Mouse (Mus musculus): Measurements from ENCODE around the gene Ang2. TPM values are rescaled to one million over a fixed set of nuclear protein-coding genes. Genes with fewer than 3 reads are reported as not detected.
A peak's percentile ranks its signal among the peaks of the same experiment; 100 is the strongest.
"Not testable (repeated sequence)": the region's sequence is repeated elsewhere in the genome, so short reads cannot be mapped to it uniquely, and the experiment has no call there.

Ang2 gene
- polyA plus RNA-seq, 1 experiment from 2014 or later = not detected

DNA sequence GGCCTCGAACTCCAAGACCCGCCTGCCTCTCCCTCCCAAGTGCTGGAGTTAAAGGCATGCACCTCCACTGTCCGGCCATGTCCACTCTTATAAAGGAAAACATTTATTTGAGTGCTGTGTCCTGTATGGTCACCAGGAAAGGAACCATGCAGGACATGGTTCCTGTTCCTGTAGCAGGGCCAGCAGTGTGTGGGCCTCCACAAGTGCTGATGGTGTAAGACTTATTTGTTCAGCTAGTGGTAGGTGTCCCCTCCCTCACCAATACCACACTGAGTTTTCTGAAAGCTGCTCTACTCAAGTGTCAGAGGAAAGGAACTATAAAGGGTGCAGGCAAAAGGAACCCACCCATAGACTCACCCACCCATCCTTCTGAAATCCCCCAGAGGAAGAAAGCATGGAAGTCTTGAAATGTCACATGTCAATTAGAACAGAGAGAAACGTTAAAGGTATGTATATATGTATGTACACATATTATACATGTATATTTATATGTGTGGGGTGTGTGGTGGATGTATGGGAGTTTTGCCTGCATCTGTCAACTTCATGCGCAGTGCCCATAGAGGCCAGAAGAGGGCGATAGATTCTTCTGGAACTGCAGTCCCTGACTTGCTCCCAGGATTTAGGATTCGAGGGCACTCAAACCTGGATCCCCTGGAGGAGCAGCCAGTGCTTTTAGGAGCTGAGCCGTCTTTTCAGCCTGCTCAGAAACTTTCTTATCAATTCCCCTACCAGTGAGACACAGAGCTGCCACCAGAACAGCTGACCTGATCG is 26.7 kb downstream of the Ang2 start:
- not testable (repeated sequence) for H3K27ac ChIP-seq (replicated peaks); H3K9me3 ChIP-seq (replicated peaks); H3K36me3 ChIP-seq; H3K4me1 ChIP-seq; H3K4me3 ChIP-seq; H3K27me3 ChIP-seq (ENCODE audit: low read depth, poor library complexity, severe bottlenecking)
- DNase-seq (ENCODE audit: low spot score) = peak; percentile 51
- WGBS = 42% methylated on average over 9 of the region's 9 CpGs

DNA sequence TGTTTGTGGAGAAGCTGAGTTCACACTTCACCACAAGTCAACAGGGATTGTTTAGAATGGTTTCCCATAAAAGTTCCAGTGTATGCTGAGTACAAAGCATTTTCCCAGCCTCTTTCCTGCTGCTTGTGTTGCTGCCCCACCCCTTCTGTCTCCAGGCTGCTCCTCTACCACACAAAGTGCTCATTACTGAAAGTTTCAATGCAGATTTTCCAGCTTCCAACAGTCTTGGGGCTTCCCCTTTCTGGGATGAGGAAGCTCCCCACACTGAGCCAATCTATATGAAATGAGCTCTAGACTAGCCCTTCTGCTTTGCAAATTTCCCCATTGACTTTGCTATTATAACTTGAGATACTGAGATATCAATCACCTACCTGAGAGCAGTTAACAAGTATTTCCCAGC is 32.9 kb downstream of the Ang2 start:
- Histone ChIP-seq H3K9me3 (replicated peaks) (no peaks in the 10 kb centered on the region), H3K36me3 (no peaks in the 10 kb centered on the region), H3K4me1 (no peaks in the 10 kb centered on the region), H3K27ac (replicated peaks) (no peak overlapping the region), H3K4me3 (no peak overlapping the region), H3K27me3 (ENCODE audit: low read depth, poor library complexity, severe bottlenecking) (no peaks in the 10 kb centered on the region)
- DNase-seq (ENCODE audit: low spot score) = no peak

DNA sequence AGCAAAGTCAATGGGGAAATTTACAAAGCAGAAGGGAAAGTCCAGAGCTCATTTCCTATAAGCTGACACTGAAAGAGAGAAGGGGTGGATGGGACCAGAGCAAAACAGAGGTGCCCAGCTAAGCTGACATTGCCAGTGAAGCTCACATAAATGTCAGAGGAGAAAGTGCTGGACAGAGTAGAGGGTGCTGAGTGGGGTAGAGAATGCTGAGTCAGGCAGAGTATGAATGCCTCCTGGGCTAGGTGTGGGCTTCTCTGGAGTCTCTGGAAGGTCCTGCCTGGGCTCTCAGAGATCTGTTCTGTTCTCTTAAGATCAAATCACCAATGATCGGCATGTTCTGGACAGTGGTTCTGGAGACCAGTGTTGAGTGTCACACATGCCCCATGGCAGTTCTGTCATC is 33.5 kb downstream of the Ang2 start:
- H3K9me3 ChIP-seq (replicated peaks) = no peaks in the 10 kb centered on the region
- H3K27me3 ChIP-seq (ENCODE audit: low read depth, poor library complexity, severe bottlenecking) = no peaks in the 10 kb centered on the region
- H3K4me3 ChIP-seq = no peak overlapping the region
- 97% methylated on average over 1 of the region's 1 CpGs for WGBS
- H3K27ac ChIP-seq (replicated peaks) = no peak overlapping the region
- H3K4me1 ChIP-seq = no peaks in the 10 kb centered on the region
- DNase-seq (ENCODE audit: low spot score) = no peak
- H3K36me3 ChIP-seq = no peaks in the 10 kb centered on the region

DNA sequence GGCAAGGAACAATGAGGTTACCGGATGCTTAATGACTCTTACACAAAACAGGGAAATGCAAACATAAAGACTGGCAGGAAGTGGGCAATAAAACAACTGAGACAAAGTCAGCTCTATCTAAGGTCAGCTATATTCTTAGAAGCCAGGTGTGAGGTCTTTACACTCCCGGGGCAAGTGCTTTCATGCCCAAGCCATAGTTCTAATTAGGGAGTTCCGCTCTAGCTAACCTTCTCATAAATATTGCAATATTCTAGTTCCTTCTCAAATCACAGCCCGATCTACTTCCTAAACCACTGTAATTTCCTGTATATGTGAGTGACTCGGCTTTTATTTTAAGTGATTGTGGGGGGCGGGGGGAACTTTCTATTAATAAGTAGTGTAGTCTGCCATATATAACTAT is 35.6 kb downstream of the Ang2 start:
- DNase-seq (ENCODE audit: low spot score); H3K27me3 ChIP-seq (ENCODE audit: low read depth, poor library complexity, severe bottlenecking); H3K4me3 ChIP-seq; H3K4me1 ChIP-seq; H3K9me3 ChIP-seq (replicated peaks); H3K36me3 ChIP-seq; H3K27ac ChIP-seq (replicated peaks): not testable (repeated sequence)
- WGBS = 92% methylated on average over 6 of the region's 6 CpGs

DNA sequence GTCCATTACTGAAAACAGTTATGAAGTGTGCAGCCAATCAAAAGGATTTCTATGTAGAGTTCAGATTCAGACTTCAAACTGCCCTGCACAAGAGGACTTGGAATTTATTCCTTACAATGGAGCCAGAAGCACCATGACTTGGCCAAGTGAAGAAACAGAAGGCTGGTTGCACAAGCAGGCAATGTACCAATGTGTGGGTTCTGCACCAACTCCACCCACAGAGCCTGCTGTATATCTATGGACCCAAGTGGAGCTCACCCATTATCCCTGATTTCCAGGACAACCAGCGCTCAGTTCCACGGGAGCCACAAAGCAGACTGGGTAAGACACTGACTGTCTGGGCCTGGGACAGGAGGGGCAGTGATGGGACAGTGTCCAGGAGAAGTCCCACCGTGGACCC is 37.0 kb downstream of the Ang2 start, which contains the start of gene Rnase2b:
Gene Rnase2b, plus strand, starts transcription at position 285 of the 400 bp plus-strand sequence.
- H3K4me3 ChIP-seq; H3K27ac ChIP-seq (replicated peaks); H3K4me1 ChIP-seq; H3K27me3 ChIP-seq (ENCODE audit: low read depth, poor library complexity, severe bottlenecking); DNase-seq (ENCODE audit: low spot score); H3K9me3 ChIP-seq (replicated peaks); H3K36me3 ChIP-seq: not testable (repeated sequence)
- WGBS = 94% methylated on average over 3 of the region's 3 CpGs

DNA sequence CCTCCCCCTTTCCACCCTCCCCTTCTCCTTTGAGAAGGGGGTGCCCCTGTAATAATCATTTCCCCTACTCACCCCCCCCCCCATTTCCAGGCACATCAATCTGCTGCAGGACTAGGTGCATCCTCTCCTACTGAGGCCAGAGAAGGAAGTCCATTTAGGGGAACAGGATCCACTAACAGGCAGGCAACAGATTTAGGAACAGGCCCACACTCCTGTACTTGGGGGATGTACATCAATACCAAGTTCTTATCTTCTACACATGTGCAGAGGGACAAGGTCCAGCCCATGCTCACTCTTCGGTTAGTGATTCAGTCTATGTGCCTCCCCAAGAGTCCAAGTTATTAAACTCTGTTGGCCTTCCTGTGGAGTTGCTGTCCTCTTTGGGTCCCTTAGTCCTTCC is 41.9 kb downstream of the Ang2 start:
- 97% methylated on average over 1 of the region's 1 CpGs for WGBS
- H3K4me3 ChIP-seq = no peak overlapping the region
- no peaks in the 10 kb centered on the region for H3K4me1 ChIP-seq
- no peaks in the 10 kb centered on the region for H3K9me3 ChIP-seq (replicated peaks)
- no peaks in the 10 kb centered on the region for H3K36me3 ChIP-seq
- no peak for DNase-seq (ENCODE audit: low spot score)
- no peaks in the 10 kb centered on the region for H3K27me3 ChIP-seq (ENCODE audit: low read depth, poor library complexity, severe bottlenecking)
- no peak overlapping the region for H3K27ac ChIP-seq (replicated peaks)

DNA sequence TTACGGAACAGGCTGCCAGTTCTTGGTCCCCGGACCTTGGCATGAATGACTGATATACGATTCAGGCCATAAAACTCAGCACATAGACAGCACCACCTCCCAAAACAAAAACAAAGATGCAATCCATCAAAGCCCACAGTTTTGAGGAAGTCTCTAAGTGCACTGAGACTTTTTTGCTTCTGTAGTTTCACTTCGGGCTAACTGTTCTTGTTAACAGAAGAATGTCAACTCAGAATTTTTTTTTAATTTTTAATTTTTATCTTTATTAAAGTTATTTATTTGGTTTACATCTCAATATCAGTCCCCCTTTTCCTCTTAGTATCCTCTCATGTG is 42.2 kb downstream of the Ang2 start:
- Histone ChIP-seq H3K36me3 (no peaks in the 10 kb centered on the region), H3K4me1 (no peaks in the 10 kb centered on the region), H3K27ac (replicated peaks) (no peak overlapping the region), H3K4me3 (no peak overlapping the region), H3K27me3 (ENCODE audit: low read depth, poor library complexity, severe bottlenecking) (no peaks in the 10 kb centered on the region), H3K9me3 (replicated peaks) (no peaks in the 10 kb centered on the region)
- no peak for DNase-seq (ENCODE audit: low spot score)
- 96% methylated on average over 4 of the region's 4 CpGs for WGBS

DNA sequence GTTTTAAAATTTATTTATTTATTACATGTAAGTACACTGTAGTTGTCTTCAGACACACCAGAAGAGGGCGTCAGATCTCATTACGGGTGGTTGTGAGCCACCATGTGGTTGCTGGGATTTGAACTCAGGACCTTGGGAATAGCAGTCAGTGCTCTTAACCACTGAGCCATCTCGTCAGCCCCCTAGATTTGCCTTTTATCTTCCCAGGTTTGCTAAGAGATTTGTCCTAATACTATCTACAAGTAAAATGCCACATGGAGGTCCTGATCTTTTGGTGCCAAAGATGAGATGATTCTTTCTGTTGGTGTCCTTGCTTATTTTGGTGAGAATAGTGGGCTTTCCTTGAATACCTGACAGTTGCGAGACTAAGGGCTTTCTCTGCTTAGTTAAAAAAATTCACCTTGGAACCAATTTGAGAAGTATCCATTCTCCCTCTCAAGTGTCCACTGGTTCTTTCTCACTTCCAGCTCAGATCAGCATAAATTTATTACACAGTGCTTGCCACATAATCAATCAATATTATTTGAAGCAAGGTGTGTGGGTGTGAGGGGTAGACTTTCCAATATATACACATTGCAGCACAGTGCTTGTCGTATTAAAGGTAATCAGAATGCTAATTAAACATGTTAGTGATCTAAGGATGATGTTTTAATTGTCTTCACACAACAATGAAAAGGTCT is 42.8 kb downstream of the Ang2 start:
- Histone ChIP-seq H3K27me3 (ENCODE audit: low read depth, poor library complexity, severe bottlenecking) (no peaks in the 10 kb centered on the region), H3K36me3 (no peaks in the 10 kb centered on the region), H3K4me3 (no peak overlapping the region), H3K27ac (replicated peaks) (no peak overlapping the region), H3K4me1 (no peaks in the 10 kb centered on the region), H3K9me3 (replicated peaks) (no peaks in the 10 kb centered on the region)
- 91% methylated on average over 5 of the region's 5 CpGs for WGBS
- DNase-seq (ENCODE audit: low spot score) = no peak

DNA sequence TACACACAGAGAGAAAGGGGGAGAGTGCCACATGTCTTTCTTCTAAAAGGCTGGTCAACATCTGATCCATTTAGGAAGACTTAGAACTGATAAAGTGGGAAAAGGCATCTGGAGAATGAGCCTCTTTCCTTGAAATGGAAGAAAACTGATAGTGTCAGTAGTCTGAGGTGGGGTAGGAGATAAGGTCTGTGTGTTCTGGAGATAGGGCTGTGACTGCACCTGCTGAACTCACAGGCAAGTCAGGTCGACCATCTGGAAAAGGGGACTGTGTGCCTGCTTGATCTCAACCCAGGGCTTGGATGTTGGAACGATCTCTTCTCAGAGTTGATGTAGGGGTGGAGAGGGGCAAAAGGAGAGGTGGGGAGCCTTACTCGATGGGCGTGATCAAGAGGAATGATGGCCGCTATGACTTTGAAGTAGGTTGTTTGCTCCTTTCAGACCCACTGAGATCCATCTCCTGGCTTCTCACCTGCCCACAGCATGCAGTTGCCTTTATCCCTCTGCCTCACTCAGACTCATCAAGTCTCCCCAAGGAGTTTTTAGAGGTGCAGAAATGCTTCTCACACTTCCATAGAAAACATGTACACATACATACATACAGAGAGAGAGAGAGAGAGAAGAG is 46.6 kb downstream of the Ang2 start:
- no peak for DNase-seq (ENCODE audit: low spot score)
- H3K36me3 ChIP-seq = no peaks in the 10 kb centered on the region
- 85% methylated on average over 5 of the region's 5 CpGs for WGBS
- H3K27ac ChIP-seq (replicated peaks) = no peak overlapping the region
- H3K4me3 ChIP-seq = no peak overlapping the region
- no peaks in the 10 kb centered on the region for H3K4me1 ChIP-seq
- H3K27me3 ChIP-seq (ENCODE audit: low read depth, poor library complexity, severe bottlenecking) = no peaks in the 10 kb centered on the region
- no peaks in the 10 kb centered on the region for H3K9me3 ChIP-seq (replicated peaks)

DNA sequence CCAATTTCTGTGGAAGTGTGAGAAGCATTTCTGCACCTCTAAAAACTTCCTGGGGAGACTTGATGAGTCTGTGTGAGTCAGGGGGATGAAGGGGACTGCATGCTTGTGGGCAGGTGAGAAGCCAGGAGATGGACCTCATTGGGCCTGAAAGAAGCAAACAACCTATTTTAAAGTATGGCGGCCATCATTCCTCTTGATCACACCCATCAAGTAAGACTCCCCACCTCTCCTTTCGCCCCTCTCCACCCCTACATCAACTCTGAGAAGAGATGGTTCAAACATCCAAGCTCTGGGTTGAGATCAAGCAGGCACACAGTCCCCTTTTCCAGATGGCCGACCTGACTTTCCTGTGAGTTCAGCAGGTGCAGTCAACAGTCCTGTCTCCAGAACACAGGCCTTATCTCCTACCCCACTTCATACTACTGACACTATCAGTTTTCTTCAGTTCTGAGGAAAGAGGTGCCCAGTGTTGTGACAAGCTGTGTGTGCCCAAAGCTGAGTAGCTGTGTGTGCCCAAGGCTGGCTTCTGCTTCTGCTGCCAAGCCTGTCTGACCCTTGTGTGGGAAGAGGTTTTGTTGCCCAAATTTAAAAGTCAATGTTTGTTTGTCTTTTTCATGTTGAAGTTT is 48.6 kb downstream of the Ang2 start:
- no peak for DNase-seq (ENCODE audit: low spot score)
- 85% methylated on average over 3 of the region's 3 CpGs for WGBS

DNA sequence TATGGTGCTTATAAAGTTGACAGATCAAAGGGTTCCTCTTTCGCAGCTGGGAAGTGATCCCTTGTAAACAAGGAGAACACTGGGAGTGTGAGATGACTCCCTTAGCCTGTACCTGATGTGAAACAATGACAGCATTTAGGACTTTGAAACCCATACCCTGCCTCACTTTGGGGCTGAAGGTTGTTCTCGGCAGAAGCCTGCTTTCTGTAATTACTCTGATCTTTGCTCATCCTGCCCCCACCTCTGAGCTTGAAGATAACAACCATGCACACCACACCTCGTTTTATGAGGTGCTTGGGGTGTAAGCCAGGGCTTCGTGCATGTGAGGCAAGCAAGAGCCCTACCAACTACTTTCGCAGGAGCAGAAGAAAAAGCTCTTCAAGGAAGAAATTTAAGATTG is 49.8 kb downstream of the Ang2 start:
- no peaks in the 10 kb centered on the region for H3K36me3 ChIP-seq
- no peak overlapping the region for H3K27ac ChIP-seq (replicated peaks)
- no peaks in the 10 kb centered on the region for H3K27me3 ChIP-seq (ENCODE audit: low read depth, poor library complexity, severe bottlenecking)
- DNase-seq (ENCODE audit: low spot score) = no peak
- H3K4me3 ChIP-seq = no peak overlapping the region
- WGBS = 78% methylated on average over 5 of the region's 5 CpGs
- no peaks in the 10 kb centered on the region for H3K9me3 ChIP-seq (replicated peaks)
- H3K4me1 ChIP-seq = peaks cover 9% of the 10 kb centered on the region

More for the DNA sequence above, 48.6 kb downstream of the Ang2 start:
- Histone ChIP-seq H3K27ac (replicated peaks) (no peak overlapping the region), H3K9me3 (replicated peaks) (no peaks in the 10 kb centered on the region), H3K4me3 (no peak overlapping the region), H3K27me3 (ENCODE audit: low read depth, poor library complexity, severe bottlenecking) (no peaks in the 10 kb centered on the region), H3K36me3 (no peaks in the 10 kb centered on the region), H3K4me1 (peaks cover 9% of the 10 kb centered on the region)

DNA sequence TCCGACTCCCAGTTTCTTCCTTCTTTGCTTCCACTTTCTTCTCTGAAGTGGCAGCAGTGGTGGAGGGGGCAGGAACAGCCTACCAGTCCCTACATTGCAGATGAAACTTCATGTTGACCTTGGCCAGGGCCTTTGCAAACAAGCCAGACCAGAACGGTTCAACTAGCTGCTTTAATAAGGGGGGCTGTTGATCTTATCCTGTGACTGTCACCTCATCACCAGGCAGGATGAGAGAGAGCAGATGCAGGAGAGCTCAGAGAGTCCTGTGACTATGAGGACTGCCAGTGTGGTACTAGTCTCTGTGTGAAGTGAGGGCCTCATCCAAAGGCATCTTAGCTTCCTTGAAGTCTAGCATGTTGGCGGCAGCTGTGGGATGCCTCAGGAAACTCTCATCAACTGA is 50.9 kb downstream of the Ang2 start:
- H3K27ac ChIP-seq (replicated peaks) = no peak overlapping the region

DNA sequence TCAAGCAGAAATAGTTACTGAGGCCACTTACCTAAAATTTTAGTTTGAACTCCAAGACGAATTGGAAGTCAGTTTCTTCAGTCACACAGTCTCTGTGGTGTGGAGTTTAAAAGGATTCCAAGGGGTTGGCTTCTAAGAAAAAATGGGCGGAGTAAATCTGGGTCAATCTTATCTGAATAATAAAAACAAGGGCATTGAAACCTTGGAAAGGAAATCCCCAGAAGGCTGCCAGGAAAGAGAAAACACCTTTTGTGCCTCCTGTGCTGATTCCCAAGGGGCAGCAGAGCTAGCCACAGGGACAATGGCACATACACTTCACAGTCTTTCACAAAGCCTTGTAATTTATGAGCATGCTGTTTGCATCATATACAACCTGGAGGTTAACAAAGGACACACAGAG is 52.3 kb downstream of the Ang2 start, which contains the start of gene Rnase1:
Gene Rnase1, minus strand, starts transcription at position 101 of the 400 bp plus-strand sequence.
- peaks cover 9% of the 10 kb centered on the region for H3K4me1 ChIP-seq
- no peaks in the 10 kb centered on the region for H3K27me3 ChIP-seq (ENCODE audit: low read depth, poor library complexity, severe bottlenecking)
- WGBS = 53% methylated on average over 2 of the region's 2 CpGs
- no peak for DNase-seq (ENCODE audit: low spot score)
- H3K36me3 ChIP-seq = no peaks in the 10 kb centered on the region
- no peak within 1 kb of the TSS for H3K27ac ChIP-seq (replicated peaks)
- H3K9me3 ChIP-seq (replicated peaks) = no peaks in the 10 kb centered on the region
- no peak within 1 kb of the TSS for H3K4me3 ChIP-seq

More for the DNA sequence above, 50.9 kb downstream of the Ang2 start:
- no peaks in the 10 kb centered on the region for H3K36me3 ChIP-seq
- 85% methylated on average over 3 of the region's 3 CpGs for WGBS
- peaks cover 9% of the 10 kb centered on the region for H3K4me1 ChIP-seq
- no peaks in the 10 kb centered on the region for H3K9me3 ChIP-seq (replicated peaks)
- H3K27me3 ChIP-seq (ENCODE audit: low read depth, poor library complexity, severe bottlenecking) = no peaks in the 10 kb centered on the region
- no peak overlapping the region for H3K4me3 ChIP-seq
- DNase-seq (ENCODE audit: low spot score) = no peak

Data from midbrain, embryonic 10.5 days (tissue).